In the genomic region with DNA sequence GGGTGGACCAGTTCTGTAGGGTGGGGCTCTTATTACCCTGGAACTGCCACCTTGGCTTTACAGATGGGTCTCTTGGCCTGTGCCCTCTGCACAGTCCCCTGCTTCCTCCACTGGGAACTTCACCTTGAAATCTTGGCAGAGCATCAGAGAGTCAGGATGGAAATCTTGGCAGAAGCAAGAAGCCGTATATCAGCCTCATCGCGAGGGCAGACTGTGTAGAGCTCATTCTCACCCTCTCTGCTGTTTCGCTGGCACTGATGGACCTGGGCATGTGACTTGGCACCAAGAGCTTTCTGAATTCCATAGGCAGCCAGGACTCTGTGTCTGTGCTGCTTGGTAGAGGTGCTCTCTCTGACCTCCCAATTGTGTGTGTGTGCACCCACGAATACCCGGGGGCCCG, we compare ENCODE assay signal across 9 mouse cellular contexts. TPM values are rescaled to one million over a fixed set of nuclear protein-coding genes. Genes with fewer than 3 reads are reported as not detected.
DNase-seq lines count a peak whose midpoint lies in the region; ATAC-seq and TF ChIP-seq lines count a peak whose summit lies in the region.
"Had no signal": no experiment of that assay in that cellular context is flagged by ENCODE, and none has a peak within 500 bp of the region (broad histone marks: within the 10 kb centered on the region; RNA-seq: fewer than 3 reads in every experiment).

No protein-coding gene starts in this region.

- TF ChIP-seq CTCF in midbrain, postnatal 0 days (IDR thresholded peaks at IDR 0.05): no peak

- no peaks in the 10 kb centered on the region for H3K9me3 ChIP-seq in forebrain, embryonic 16.5 days (ENCODE audit: control insufficient read depth, low read length)
- no peaks in the 10 kb centered on the region for H3K9me3 ChIP-seq in forebrain, embryonic 15.5 days
- H3K9me3 ChIP-seq in midbrain, postnatal 0 days (ENCODE audit: low read length): no peaks in the 10 kb centered on the region
- H3K9me3 ChIP-seq in midbrain, embryonic 16.5 days (replicated peaks; ENCODE audit: control insufficient read depth, low read length, poor library complexity, severe bottlenecking): no peaks in the 10 kb centered on the region
- H3K9me3 ChIP-seq in neural tube, embryonic 15.5 days (replicated peaks): no peaks in the 10 kb centered on the region
- H3K9me3 ChIP-seq: limb, embryonic 15.5 days had no signal

- H3K36me3 ChIP-seq in forebrain, embryonic 16.5 days (ENCODE audit: control insufficient read depth, insufficient read depth): no peaks in the 10 kb centered on the region
- peaks cover 10% of the 10 kb centered on the region; the same call in 1 of the 2 replicates for H3K36me3 ChIP-seq in forebrain, embryonic 15.5 days
- H3K36me3 ChIP-seq in midbrain, postnatal 0 days (ENCODE audit: insufficient read depth, low read length): peaks cover 10% of the 10 kb centered on the region; the same call in 1 of the 2 replicates
- H3K36me3 ChIP-seq in midbrain, embryonic 16.5 days (ENCODE audit: control insufficient read depth, insufficient read depth, low read length): peaks cover 9% of the 10 kb centered on the region
- peaks cover 5% of the 10 kb centered on the region for H3K36me3 ChIP-seq in neural tube, embryonic 15.5 days

- H3K4me3 ChIP-seq in forebrain, embryonic 16.5 days (replicated peaks; ENCODE audit: low read length): no peak overlapping the region
- H3K4me3 ChIP-seq in forebrain, embryonic 15.5 days: no peak overlapping the region
- H3K4me3 ChIP-seq in midbrain, postnatal 0 days (ENCODE audit: low read depth, low read length): no peak overlapping the region
- no peak overlapping the region for H3K4me3 ChIP-seq in midbrain, embryonic 16.5 days (ENCODE audit: low read depth, low read length)
- no peak overlapping the region for H3K4me3 ChIP-seq in neural tube, embryonic 15.5 days (replicated peaks)
- H3K4me3 ChIP-seq: limb, embryonic 15.5 days had no signal

- 74% methylated on average over 7 of the region's 7 CpGs for WGBS in forebrain, embryonic 16.5 days
- WGBS in forebrain, embryonic 15.5 days: 69% methylated on average over 7 of the region's 7 CpGs
- WGBS in midbrain, postnatal 0 days: 70% methylated on average over 7 of the region's 7 CpGs
- WGBS in midbrain, embryonic 16.5 days: 88% methylated on average over 7 of the region's 7 CpGs
- 83% methylated on average over 7 of the region's 7 CpGs for WGBS in neural tube, embryonic 15.5 days

- H3K9ac ChIP-seq in forebrain, embryonic 16.5 days (replicated peaks; ENCODE audit: low read depth, low read length): no peak overlapping the region
- H3K9ac ChIP-seq in forebrain, embryonic 15.5 days (replicated peaks): no peak overlapping the region
- no peak overlapping the region; the same call in 1 of the 2 replicates for H3K9ac ChIP-seq in midbrain, postnatal 0 days (replicated peaks; ENCODE audit: low read length, poor library complexity, severe bottlenecking)
- H3K9ac ChIP-seq in midbrain, embryonic 16.5 days (ENCODE audit: low read depth, low read length): no peak overlapping the region
- no peak overlapping the region for H3K9ac ChIP-seq in neural tube, embryonic 15.5 days (replicated peaks)
- H3K9ac ChIP-seq: limb, embryonic 15.5 days had no signal

- peak; percentile 75 for DNase-seq in midbrain, postnatal 0 days (ENCODE audit: low spot score)
- DNase-seq in cerebellum, postnatal 25 days: peak; percentile 79 to 81
- no peak for DNase-seq in right cerebral cortex, postnatal 36 days (ENCODE audit: low spot score in 2 of 2)
- no peak for DNase-seq in T-cell, adult 2 months (ENCODE audit: low spot score)

- no peak overlapping the region for H3K27ac ChIP-seq in forebrain, embryonic 16.5 days (ENCODE audit: low read length)
- H3K27ac ChIP-seq in forebrain, embryonic 15.5 days (replicated peaks): no peak overlapping the region
- no peak overlapping the region for H3K27ac ChIP-seq in midbrain, postnatal 0 days (ENCODE audit: low read depth, low read length)
- H3K27ac ChIP-seq in midbrain, embryonic 16.5 days (ENCODE audit: low read length): no peak overlapping the region
- H3K27ac ChIP-seq in neural tube, embryonic 15.5 days (replicated peaks): no peak overlapping the region
- H3K27ac ChIP-seq: limb, embryonic 15.5 days had no signal

- no peaks in the 10 kb centered on the region for H3K27me3 ChIP-seq in forebrain, embryonic 16.5 days (replicated peaks; ENCODE audit: control insufficient read depth, insufficient read depth, low read length)
- no peaks in the 10 kb centered on the region for H3K27me3 ChIP-seq in forebrain, embryonic 15.5 days
- no peaks in the 10 kb centered on the region for H3K27me3 ChIP-seq in midbrain, postnatal 0 days (ENCODE audit: insufficient read depth, low read length)
- H3K27me3 ChIP-seq in midbrain, embryonic 16.5 days (ENCODE audit: control insufficient read depth, insufficient read depth, low read depth, low read length): no peaks in the 10 kb centered on the region
- H3K27me3 ChIP-seq in neural tube, embryonic 15.5 days (replicated peaks): no peaks in the 10 kb centered on the region
- H3K27me3 ChIP-seq: limb, embryonic 15.5 days had no signal

- peaks cover 9% of the 10 kb centered on the region for H3K4me1 ChIP-seq in forebrain, embryonic 16.5 days (replicated peaks; ENCODE audit: control insufficient read depth, insufficient read depth, low read length)
- H3K4me1 ChIP-seq in forebrain, embryonic 15.5 days: peaks cover 8% of the 10 kb centered on the region
- no peaks in the 10 kb centered on the region for H3K4me1 ChIP-seq in midbrain, postnatal 0 days (ENCODE audit: insufficient read depth, low read length)
- H3K4me1 ChIP-seq in midbrain, embryonic 16.5 days (ENCODE audit: control insufficient read depth, insufficient read depth, low read length): no peaks in the 10 kb centered on the region
- peaks cover 7% of the 10 kb centered on the region; the same call in 1 of the 2 replicates for H3K4me1 ChIP-seq in neural tube, embryonic 15.5 days

- H3K4me2 ChIP-seq in forebrain, embryonic 16.5 days (ENCODE audit: low read length): no peak overlapping the region
- H3K4me2 ChIP-seq in forebrain, embryonic 15.5 days (replicated peaks): no peak overlapping the region
- no peak overlapping the region for H3K4me2 ChIP-seq in midbrain, postnatal 0 days (ENCODE audit: low read depth, low read length, poor library complexity, severe bottlenecking)
- H3K4me2 ChIP-seq in midbrain, embryonic 16.5 days (ENCODE audit: low read length): no peak overlapping the region
- no peak overlapping the region for H3K4me2 ChIP-seq in neural tube, embryonic 15.5 days
- H3K4me2 ChIP-seq: limb, embryonic 15.5 days had no signal

- ATAC-seq in forebrain, embryonic 16.5 days: peak; percentile 69
- ATAC-seq in forebrain, embryonic 15.5 days (replicated peaks): no peak; the same call in 1 of the 2 replicates
- ATAC-seq in midbrain, postnatal 0 days (ENCODE audit: low FRiP score): no peak
- ATAC-seq in midbrain, embryonic 16.5 days: no peak
- peak; percentile 38; the same call in 1 of the 2 replicates for ATAC-seq in neural tube, embryonic 15.5 days (ENCODE audit: low FRiP score)

RNA-seq across cellular contexts. Expression of a gene that starts 59.6 kb away (rescaled TPM):
- polyA plus RNA-seq in forebrain, embryonic 16.5 days (2015; fragmentation: Nextera tagmentation; extraction: Ambion mirVana): 53.7 and 55.4 TPM in 2 replicates
- 53.9 and 55.4 TPM in 2 replicates for polyA plus RNA-seq in forebrain, embryonic 15.5 days (2015; fragmentation: Nextera tagmentation; extraction: Ambion mirVana)
- total RNA-seq in midbrain, postnatal 0 days (2014; rRNA removed): 35.6 and 40.9 TPM in 2 replicates
- 35.4 and 36.9 TPM in 2 replicates for polyA plus RNA-seq in midbrain, postnatal 0 days (2015; fragmentation: Nextera tagmentation; extraction: Ambion mirVana)
- 50.8 and 52.1 TPM in 2 replicates for polyA plus RNA-seq in midbrain, embryonic 16.5 days (2015; fragmentation: Nextera tagmentation; extraction: Ambion mirVana)
- polyA plus RNA-seq in neural tube, embryonic 15.5 days (2015; fragmentation: Nextera tagmentation; extraction: Ambion mirVana): 46.0 and 46.1 TPM in 2 replicates

Comparison
In these comparisons a context has a peak if more than half of its experiments do, and no peak if none do; other contexts are left out.
1. ATAC-seq: peak in forebrain, embryonic 16.5 days (single experiment) and neural tube, embryonic 15.5 days (single experiment); none in forebrain, embryonic 15.5 days (single experiment), midbrain, postnatal 0 days (single experiment) and midbrain, embryonic 16.5 days (single experiment).
2. DNase-seq: peak in midbrain, postnatal 0 days (single experiment) and cerebellum, postnatal 25 days (2 of 2); none in right cerebral cortex, postnatal 36 days (0 of 2) and T-cell, adult 2 months (single experiment).